Mouse (Mus musculus) urinary bladder, adult 18-20 months (tissue): ENCODE results near the gene Mfn1.

Experiments
- DNase-seq, 2 experiments: peaks; one replicate each; pipeline ENCODE4 v3.0.0; 2022; ENCODE audit warnings: low spot score in 2 of 2, mixed read lengths in 2 of 2

Mfn1 gene

DNA sequence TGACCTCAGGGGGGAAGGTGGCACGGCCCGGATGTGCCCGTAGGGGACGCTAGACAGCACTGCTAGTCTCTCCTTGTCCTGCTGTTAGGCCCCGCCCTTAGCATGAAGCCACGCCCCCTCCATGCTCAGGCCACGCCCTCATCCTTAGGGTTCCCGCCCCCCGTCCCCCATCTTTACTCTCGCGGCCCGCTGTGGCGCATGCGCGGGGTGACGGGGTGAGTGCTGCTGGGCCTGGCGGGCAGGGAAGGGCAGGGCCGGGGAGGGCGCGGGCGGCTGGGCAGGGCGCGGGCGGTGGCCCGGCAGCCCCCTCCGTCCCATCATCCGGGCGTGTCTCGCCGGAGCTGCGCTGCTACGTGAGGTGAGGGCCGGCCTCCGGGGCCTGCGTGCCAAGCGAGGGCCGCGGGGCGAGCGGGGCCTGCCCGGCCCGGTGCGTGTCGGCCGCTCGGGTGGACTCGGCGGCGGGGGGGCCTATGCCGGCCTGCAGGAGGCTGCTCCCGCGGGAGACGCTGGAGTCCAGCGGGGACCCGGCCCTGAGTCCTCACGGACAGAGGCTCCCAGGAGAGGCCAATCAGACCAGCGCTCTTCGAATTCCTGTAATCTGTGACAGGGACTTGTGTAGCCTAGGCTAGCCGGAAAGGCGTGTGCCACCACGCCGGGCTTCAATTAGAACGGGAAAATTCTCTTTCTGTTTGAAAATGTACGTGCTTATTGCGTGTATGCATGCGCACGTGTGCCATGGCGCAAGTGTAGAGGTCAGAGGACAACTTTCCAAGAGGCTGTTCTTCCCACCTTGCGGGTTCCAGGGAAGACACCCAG lies 18.7 kb upstream of the Mfn1 start:
- peak; percentile 94 to 97 for DNase-seq

- no peak for DNase-seq
Observed at GRCm38 (mm10) chr3:32511191-32511550, 18.1 kb upstream of the Mfn1 start.

GRCm38 (mm10) chr3:32512686-32513284 lies 16.5 kb upstream of the Mfn1 start:
- no peak for DNase-seq

DNA sequence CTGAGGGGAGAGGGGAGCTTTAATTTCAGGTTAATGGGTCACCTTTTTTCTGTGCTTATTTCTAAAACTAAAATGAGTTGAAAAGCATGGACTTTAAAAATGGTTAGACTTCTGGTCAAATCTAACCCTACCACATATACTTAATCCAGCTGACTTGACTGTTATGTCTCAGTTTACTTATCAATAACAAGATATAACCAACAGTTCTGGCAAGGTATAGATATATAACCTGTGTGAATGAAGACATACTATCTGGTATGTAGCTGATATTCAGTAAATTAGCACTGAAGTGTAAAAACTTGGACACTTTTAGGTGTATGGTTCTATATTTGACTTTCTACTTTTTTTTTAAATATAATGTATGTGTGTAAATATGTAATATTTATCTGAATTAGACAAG lies 15.7 kb upstream of the Mfn1 start:
- no peak for DNase-seq

GRCm38 (mm10) chr3:32527181-32527580 lies 2.1 kb upstream of the Mfn1 start:
- DNase-seq: no peak

- no peak for DNase-seq
Observed at GRCm38 (mm10) chr3:32530041-32530440, 776 bp downstream of the Mfn1 start.

DNA sequence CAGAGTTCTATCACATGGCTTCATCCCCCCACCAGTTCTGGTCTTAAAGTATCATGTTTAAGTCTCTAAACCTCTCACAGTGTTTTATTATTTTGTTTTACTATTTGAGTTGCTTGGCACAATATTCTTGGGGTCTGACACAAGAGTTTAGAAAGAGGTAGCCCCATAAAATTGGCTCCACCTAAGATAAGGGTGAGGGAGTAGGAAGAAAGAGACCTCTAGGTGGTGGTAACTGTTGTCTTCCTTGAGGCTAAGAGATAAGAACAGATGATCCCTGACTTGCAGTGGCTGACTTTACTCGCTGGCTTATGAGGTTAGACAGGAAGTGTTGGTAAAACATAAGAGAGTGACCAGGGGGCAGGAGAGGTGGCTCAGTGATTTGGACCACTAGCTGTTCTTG lies 6.4 kb downstream of the Mfn1 start:
- no peak for DNase-seq

GRCm38 (mm10) chr3:32537556-32537955 lies 8.3 kb downstream of the Mfn1 start:
- DNase-seq: peak in 1 of 2 experiments; percentile 7

DNA sequence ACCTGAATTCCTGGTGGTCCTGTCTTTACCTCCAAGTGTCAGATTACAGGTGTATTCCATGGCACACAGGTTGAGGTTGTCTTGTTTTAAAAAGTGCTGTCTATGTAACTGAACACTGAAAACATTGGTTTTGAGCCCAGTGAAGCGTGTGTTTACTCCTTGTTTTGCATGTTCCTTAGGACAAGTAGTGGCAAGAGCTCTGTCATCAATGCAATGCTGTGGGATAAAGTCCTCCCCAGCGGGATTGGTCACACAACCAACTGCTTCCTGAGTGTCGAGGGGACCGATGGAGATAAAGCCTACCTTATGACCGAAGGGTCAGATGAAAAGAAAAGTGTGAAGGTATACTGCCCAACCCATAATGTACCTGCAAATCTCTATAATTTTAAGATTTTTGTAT lies 8.8 kb downstream of the Mfn1 start:
- DNase-seq: no peak

DNA sequence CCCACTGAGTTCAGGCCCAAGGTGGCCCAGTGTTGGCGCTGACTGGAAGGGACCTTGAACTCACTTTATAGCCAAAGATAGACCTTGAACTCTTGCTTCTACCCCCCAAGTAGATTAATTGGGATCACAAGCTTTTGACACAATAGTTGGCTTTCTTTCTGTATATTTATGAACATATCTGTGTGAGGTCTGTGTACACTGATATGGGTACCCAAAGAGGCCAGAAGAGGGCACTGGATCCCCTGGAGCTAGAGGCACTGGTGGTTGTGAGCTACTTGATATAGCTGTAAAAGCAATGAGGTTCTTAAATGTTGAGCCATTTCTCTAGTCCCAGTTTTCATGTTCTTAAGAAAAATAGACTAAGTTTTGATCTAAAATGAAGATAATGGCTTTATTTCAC lies 23.8 kb downstream of the Mfn1 start:
- no peak for DNase-seq

GRCm38 (mm10) chr3:32563401-32563800 lies 34.1 kb downstream of the Mfn1 start:
- DNase-seq: no peak

- no peak for DNase-seq
Observed at GRCm38 (mm10) chr3:32573086-32573485, 43.8 kb downstream of the Mfn1 start.

DNA sequence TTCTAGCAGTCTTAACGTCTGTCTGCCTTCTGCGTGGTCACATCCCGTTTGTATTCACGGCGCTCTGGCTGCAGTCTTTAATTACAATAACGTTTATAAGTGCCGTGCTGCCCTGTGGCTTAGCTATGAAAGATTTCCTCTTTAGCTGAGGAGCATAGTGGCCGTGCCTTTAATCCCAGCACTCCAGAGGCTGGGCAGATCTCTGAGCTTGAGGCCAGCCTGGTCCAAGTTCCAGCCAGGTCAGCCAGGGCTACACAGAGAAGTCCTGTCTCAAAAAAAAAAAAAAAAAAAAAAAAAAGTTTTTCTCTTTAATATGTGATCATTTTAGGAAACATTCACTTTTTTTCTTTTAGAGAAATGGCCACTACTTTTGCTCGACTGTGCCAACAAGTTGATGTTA lies 44.6 kb downstream of the Mfn1 start:
- no peak for DNase-seq

DNA sequence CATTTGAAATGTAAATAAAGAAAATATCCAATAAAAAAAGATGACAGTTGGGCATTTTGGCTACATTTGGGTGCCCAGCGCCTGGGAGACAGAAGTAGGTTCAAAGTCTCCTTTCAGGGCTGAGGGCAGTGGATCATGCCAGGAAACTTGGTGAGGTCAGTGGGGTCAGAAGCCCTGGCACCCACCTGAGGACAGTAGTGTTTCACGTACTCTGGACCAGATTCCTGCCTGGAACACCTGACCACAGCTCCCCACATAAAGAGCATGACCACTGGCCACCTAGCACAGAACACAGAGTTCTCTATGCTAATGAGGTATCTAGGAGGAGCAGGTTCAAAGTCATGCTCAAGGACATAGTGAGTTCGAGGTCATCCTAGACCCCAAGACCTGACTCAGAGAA lies 45.9 kb downstream of the Mfn1 start:
- no peak for DNase-seq

DNA sequence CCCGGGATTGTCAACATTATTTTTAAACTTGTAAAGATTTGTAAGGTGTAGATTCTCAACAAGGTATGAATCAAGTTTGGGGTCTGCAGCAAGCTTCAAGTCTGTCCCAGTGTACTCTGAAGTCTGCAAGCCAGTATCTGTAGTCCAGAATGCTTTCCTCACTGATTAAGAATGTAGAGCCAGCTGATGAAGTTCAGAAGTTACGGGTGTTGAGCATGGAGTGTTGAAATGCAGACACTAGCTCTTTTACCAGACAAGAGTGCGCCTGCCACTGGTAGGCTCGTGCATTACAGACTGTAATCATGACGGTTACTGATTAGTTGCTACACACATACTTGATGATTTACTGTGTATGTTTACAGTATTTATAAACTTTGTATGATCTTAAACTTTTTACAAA lies 49.5 kb downstream of the Mfn1 start:
- no peak for DNase-seq

- no peak for DNase-seq
Observed at GRCm38 (mm10) chr3:32580738-32581137, 51.5 kb downstream of the Mfn1 start.

DNA sequence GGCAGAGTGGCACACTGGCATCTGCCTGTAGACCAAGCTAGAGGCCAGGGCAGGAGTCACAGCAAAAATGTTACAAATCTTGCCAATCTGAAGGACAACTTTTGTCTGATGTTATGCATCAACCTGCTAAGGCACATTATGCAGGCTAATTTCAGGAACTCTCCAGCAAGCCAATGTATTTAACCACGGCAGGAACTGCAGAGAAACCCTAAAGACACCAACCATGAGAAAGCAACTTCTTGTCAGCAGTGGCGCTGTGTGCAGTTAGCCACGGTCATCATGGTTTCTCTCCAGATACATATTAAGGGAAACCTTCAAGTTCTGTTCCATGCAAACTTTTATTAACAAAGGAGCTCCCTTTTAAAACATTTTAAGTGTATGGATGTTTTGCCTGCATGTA lies 52.6 kb downstream of the Mfn1 start:
- DNase-seq: no peak

DNA sequence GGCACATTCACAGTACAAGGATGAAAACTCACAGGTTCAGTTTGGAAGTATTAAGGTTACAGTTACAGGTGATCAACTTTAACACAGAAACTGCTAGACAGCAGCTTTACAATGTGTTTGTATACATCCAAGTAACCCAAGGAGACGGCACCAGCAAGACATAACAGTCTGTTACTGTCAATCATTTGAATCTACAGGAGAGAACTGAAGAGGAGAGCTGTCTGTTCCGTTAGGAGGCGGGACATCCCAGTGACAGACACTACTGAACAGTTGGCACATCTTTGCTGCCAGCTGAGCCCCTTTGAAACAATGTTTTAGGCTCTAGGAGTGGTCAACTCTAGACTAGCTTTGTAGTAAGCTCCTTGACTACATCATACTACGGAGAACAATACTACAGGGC lies 54.2 kb downstream of the Mfn1 start:
- DNase-seq: no peak

DNA sequence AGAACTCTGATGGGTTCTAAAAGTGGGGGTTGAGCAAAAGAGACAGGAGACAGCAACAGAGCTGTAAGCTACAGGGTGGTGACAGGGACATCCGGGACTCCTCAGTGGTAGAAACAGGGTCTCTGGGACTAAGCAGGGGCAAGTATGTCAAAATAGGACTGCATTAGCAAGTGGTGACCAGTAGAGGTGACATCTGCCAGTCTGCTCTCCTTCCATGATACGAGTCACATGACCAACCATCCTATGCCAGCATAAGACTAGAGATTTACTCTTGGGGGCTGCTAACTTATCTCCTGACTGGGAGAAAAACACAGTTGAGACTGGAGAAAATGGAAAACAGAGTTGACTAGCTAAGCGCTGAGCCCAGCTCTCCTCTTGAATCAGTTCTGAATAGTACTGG lies 57.0 kb downstream of the Mfn1 start:
- no peak for DNase-seq

DNA sequence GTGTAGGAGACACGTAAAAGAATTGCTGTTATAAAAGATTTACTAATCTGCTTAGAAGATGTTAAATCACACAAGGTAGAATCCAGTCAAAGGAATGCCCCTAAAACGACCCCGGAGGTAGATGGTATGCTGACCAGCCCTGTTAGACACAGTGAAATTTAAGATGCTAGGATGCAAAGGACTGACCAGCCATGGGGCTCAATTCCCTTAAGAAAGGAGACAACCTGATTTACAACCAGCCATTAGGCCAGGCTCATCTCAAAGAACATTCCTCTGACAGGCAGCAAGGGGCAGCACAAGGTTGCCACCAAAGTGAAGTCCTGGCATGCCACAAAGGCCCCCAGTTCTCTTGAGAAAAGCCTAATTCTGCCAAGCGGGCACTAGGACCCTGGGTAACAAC lies 65.8 kb downstream of the Mfn1 start:
- DNase-seq: no peak

GRCm38 (mm10) chr3:32599328-32599727 lies 70.1 kb downstream of the Mfn1 start:
- no peak for DNase-seq

- DNase-seq: no peak
Observed at GRCm38 (mm10) chr3:32601055-32601454, 71.8 kb downstream of the Mfn1 start.

DNA sequence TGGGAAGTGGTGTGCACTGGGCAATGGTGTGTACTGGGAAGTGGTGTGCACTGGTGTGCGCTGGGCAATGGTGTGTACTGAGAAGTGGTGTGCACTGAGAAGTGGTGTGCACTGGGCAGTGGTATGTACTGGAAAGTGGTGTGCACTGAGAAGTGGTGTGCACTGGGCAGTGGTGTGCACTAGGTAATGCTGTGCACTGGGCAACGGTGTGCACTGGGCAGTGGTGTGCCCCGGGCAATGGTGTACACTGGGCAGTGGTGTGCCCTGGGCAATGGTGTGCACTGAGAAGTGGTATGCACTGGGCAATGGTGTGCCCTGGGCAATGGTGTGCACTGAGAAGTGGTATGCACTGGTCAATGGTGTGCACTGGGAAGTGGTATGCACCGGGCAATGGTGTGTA lies 80.0 kb downstream of the Mfn1 start:
- DNase-seq: no peak

DNA sequence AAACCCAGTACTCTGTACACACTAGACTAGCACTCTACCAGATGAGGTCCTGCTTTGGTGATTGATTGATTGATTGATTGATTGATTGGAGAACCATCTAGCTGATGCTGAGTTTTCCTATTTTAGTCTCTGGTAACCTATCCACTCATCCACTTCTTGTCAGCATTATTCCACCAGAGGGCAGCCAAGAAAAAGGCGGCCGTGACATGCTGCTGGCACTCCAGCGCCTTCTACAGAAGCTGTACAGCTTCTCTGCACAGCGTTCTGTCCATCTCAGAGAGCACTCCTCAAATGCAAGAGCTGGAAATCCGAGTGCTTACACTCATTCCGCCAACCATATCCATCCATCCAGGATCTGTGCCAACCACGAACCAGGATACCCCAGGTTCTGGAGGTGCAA lies 81.3 kb downstream of the Mfn1 start:
- DNase-seq: peak in 1 of 2 experiments; percentile 27
